Mouse (Mus musculus) lung, postnatal 14 days (tissue): ENCODE data around the gene Hoxb7.
A peak's percentile ranks its signal among the peaks of the same experiment; 100 is the strongest.

Experiments
- DNase-seq: peaks from one replicate; pipeline ENCODE4 v3.0.0; 2021

Gene Hoxb7

GRCm38 (mm10) chr11:96285771-96286738 lies at the start of gene Hoxb7:
Hoxb7 (plus strand) TSS chr11:96286623.
- peak; percentile 62 for DNase-seq

- DNase-seq = peak; percentile 52
Observed at GRCm38 (mm10) chr11:96240211-96240610, 46.2 kb upstream of the Hoxb7 start.

GRCm38 (mm10) chr11:96250901-96251300 lies 35.5 kb upstream of the Hoxb7 start:
- no peak for DNase-seq

GRCm38 (mm10) chr11:96251480-96252031 lies 34.9 kb upstream of the Hoxb7 start:
- no peak for DNase-seq

- no peak for DNase-seq
Observed at GRCm38 (mm10) chr11:96252541-96253120, 33.8 kb upstream of the Hoxb7 start.

- DNase-seq = no peak
Observed at GRCm38 (mm10) chr11:96254221-96254620, 32.2 kb upstream of the Hoxb7 start.

GRCm38 (mm10) chr11:96255111-96255995 lies 31.1 kb upstream of the Hoxb7 start:
- DNase-seq = no peak

- no peak for DNase-seq
Observed at GRCm38 (mm10) chr11:96255996-96256445, 30.4 kb upstream of the Hoxb7 start.

GRCm38 (mm10) chr11:96257141-96257540 lies 29.3 kb upstream of the Hoxb7 start:
- no peak for DNase-seq

GRCm38 (mm10) chr11:96259038-96259437 lies 27.4 kb upstream of the Hoxb7 start:
- DNase-seq = no peak

GRCm38 (mm10) chr11:96259511-96259910 lies 26.9 kb upstream of the Hoxb7 start:
- DNase-seq = no peak

GRCm38 (mm10) chr11:96260310-96260970 lies 26.0 kb upstream of the Hoxb7 start:
- no peak for DNase-seq

- peak; percentile 78 for DNase-seq
Observed at GRCm38 (mm10) chr11:96261323-96261890, 25.0 kb upstream of the Hoxb7 start.

GRCm38 (mm10) chr11:96262262-96262830 lies 24.1 kb upstream of the Hoxb7 start:
- no peak for DNase-seq

GRCm38 (mm10) chr11:96263636-96264389 lies 22.6 kb upstream of the Hoxb7 start:
- no peak for DNase-seq

- DNase-seq = no peak
Observed at GRCm38 (mm10) chr11:96264390-96265020, 21.9 kb upstream of the Hoxb7 start.

- no peak for DNase-seq
Observed at GRCm38 (mm10) chr11:96265954-96266353, 20.5 kb upstream of the Hoxb7 start.

GRCm38 (mm10) chr11:96267021-96267920 lies 19.2 kb upstream of the Hoxb7 start:
- DNase-seq = no peak
